Mouse (Mus musculus): Measurements from ENCODE around the gene Nell1.

The Nell1 gene

DNA sequence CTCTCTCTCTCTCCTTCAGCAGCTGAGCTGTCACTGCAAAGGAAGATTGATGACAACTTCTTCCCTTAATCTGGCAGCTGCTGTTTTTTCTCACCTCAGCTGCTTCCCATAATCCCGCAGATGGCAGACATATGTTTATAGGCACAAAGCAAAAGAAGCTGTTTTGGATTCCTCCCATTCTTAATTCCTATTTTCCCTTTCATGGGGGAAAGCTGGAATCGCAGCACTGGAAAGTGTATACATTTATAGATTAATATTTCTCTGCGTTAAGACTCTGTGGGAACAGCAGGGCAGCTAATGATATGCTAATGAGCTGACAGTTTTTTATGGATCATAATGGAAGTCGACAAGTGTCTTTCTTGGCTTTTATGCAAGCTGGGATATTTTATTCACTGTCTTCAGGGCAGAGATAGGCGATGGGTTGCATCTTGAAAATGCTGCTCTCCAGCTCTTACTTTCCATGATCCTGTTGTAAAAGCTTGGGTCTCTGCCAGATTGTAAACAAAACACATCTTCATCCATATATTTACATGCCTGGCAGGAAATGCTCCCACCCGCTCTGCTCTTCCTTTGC lies 236.1 kb downstream of the Nell1 start:
- in situ Hi-C loops (cut with MboI; ENCODE audit: low pct_unique_long_range_greater_than_20kb in 1 of 2, low sequenced_read_pairs in 2 of 2, unreplicated experiment in 1 of 2): no loop called here

DNA sequence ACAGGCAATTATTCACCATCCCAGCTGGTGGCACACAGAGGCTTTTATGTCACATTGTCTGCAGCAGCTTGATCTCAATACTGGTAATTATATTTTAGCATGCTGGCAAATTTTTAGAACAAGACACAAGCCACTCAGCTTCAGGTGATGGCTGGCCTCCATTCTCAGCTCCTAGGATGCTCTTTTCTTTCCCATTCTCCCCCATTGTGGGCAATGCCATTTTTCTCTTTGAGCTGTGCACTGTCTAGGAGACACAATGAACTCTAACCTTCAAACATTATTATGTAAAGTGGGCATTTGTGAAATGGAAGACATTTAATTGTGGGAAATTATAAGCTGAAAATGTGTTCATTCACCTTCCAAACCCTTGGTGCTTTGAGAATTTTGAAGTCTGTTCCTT lies 247.2 kb downstream of the Nell1 start:
- in situ Hi-C loops (cut with MboI; ENCODE audit: low pct_unique_long_range_greater_than_20kb in 1 of 2, low sequenced_read_pairs in 2 of 2, unreplicated experiment in 1 of 2): no loop called here

DNA sequence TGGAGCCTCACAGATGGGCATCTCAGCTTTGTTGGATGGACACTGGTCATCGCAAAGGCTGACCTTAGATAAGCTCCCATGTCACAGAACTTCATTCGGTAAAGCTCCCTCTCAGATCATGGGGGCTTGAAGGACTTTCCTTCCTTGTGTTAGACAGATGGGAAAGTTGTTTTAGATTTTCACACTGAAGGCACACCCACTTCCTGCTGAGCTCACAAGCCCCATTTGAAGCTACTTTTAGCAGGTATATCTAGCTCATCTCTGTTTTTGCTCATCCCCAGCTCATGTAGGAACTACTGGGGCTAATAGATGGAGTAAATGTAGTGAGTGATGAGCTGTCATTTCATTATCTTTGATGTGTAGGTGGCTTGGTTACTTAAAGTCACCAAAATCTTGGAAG lies 252.0 kb downstream of the Nell1 start:
- in situ Hi-C loops (cut with MboI; ENCODE audit: low pct_unique_long_range_greater_than_20kb in 1 of 2, low sequenced_read_pairs in 2 of 2, unreplicated experiment in 1 of 2): no loop called here

DNA sequence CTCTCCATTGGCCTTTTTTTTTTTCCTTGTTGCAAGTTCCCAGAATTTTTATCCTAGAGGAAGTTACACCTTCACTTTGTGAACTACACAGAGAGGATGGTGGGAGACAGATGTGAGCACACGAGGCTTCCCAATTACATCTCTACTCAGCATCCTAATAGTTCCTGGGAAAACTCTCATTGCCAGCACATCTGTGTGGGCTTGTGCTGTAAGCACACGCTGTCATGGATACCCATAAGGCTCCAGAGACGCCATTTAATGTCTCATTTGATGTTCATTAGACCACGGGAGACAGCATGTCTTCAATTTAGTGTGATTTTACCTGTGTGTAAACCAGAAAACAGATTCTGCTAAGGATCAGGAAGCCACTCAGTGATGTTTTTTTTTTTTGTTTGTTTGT lies 253.6 kb downstream of the Nell1 start:
- in situ Hi-C loops (cut with MboI; ENCODE audit: low pct_unique_long_range_greater_than_20kb in 1 of 2, low sequenced_read_pairs in 2 of 2, unreplicated experiment in 1 of 2): no loop called here

DNA sequence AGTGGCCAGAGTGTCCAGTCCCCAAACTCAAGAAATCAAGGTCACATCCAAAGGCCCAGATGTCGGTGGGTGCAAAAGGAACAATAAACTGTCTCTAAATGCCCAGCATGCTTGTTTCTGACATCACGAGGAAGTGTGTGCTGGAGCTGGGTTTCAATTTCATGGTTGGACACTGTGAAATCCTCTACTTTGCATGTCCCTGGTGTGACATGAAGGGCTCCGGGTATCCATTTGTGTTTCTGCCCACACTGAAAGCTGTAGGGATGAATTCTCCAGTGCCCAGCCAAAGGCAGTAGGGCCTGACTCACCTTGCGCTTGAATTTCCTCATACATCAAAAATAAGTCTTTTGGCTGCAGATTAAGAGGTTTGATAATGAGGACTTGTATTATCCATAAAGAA lies 266.5 kb downstream of the Nell1 start:
- in situ Hi-C loops (cut with MboI; ENCODE audit: low pct_unique_long_range_greater_than_20kb in 1 of 2, low sequenced_read_pairs in 2 of 2, unreplicated experiment in 1 of 2): no loop called here

DNA sequence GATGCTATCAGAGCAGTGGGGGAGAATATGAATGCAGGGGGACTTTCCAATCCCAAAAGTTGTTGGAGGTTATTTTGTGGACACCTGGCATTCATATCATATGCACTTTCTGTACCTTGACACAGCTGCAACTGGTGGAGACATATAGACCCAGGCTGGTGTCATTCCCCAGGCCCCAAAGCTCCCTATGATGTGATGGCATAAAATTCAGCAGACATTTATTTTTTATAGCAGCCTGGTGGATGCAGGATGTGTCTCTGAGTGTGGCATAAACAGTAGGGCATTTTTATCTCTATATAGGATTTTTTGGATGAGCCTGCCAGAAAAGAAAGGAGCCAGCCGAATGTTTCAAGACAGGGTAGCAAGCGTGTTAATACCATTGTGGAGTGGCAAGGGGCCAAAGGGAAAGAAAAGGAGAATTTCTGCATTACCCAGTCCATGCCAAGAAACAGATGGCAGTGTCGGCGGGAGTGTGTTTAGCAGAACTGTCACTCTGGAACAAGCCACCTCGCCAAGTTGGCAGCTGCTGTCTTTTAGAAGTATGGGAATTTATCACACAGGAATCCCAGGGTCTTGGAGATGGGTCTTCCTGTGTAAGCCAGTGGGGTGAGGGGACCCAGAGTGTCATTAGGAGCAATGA lies 267.1 kb downstream of the Nell1 start:
- in situ Hi-C loops (cut with MboI; ENCODE audit: low pct_unique_long_range_greater_than_20kb in 1 of 2, low sequenced_read_pairs in 2 of 2, unreplicated experiment in 1 of 2): no loop called here

DNA sequence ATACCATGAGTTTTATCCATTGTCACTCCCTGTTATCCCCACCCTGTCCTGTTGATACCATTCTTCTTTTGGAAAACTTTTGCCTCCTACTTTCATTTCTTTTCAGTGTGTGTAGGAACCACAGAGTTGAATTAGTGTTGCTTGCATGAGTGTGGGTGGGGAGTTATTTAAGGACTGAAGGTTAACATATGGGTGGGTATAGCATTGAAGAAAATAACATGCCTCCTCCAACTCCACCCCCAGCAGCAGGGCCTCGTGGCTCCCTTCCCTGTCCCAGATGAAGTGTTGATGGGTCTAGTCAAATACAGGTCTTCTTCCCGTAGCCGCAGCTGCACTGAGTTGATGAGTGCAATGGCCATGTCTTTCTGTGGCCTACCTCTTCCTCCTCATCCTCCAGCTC lies 278.5 kb downstream of the Nell1 start:
- in situ Hi-C loops (cut with MboI; ENCODE audit: low pct_unique_long_range_greater_than_20kb in 1 of 2, low sequenced_read_pairs in 2 of 2, unreplicated experiment in 1 of 2): no loop called here

DNA sequence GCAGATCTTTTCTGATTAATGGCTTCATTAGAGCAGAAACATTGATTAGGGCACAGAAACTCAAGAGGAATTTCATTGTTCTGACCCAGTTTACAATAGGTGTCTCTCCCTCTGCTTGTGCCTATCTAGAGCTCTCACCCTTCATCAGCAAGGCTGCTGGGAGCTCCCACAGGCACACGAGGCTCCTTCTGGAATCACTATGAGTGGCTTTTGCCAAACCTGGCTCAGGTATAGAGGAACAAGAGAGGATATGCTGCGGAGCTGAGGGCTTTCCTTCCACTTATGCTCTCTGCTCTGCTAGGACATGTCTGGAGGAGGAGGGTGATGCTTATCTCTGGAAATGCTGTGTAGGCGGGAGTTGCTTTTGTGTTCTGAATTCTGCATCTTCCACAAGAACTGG lies 285.4 kb downstream of the Nell1 start:
- in situ Hi-C loops (cut with MboI; ENCODE audit: low pct_unique_long_range_greater_than_20kb in 1 of 2, low sequenced_read_pairs in 2 of 2, unreplicated experiment in 1 of 2): no loop called here

DNA sequence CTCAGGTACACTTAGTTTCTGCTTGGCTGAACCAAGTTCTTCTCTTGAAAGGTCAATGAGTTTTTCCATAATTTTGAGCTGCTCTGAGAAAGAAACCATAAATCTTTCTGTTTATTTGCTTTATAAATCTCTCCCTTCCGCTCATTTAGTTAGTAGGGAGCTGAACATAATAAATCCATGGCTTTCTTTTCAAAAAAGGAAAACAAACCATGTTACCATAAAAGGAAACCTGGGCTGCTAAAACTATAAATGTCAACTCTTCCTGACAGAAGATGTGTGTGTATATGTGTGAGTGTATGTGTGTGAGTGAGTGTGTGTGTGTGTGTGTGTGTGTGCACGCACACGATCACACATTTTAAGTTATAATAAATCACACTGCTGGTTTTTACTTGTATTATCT lies 320.8 kb downstream of the Nell1 start:
- in situ Hi-C loops (cut with MboI; ENCODE audit: low pct_unique_long_range_greater_than_20kb in 1 of 2, low sequenced_read_pairs in 2 of 2, unreplicated experiment in 1 of 2): no loop called here

DNA sequence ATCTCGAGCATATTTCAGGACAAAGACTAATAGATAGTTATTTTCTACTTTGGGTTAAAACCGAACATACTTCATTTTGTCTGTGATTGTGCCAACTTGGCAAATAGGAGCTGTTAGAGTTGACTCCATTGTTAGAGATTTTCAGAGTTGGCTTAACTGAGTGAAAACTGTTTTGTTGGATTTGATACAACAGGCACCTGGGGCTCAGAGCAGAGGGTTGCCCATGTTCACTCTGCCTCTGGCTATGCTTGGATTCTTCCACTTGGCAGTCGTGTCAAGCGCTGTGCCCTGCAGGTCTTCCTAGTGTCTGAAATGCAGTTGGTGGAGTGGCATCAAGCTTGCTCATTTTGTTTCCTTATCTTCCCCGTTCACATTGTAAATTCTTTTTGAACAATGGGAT lies 363.6 kb downstream of the Nell1 start:
- in situ Hi-C loops (cut with MboI; ENCODE audit: low pct_unique_long_range_greater_than_20kb in 1 of 2, low sequenced_read_pairs in 2 of 2, unreplicated experiment in 1 of 2): no loop called here

DNA sequence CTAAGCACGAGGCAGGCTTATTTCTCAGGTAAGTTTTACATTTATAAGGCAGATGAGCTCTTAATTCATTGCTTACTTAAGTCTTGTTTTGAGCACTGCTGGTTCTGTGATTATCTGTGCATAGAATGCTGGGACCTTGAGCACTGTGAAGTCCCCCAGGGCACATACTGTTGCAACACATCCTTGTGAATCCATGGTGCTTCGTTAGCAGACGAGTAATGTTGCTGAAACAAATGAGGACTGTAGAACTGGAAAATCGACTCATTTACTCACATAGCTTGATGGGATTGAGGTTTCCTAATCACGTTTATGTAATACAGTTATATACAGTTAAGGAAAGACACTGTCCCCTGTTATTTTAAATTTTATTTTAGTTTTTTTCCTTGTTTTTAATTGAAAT lies 364.1 kb downstream of the Nell1 start:
- in situ Hi-C loops (cut with MboI; ENCODE audit: low pct_unique_long_range_greater_than_20kb in 1 of 2, low sequenced_read_pairs in 2 of 2, unreplicated experiment in 1 of 2): no loop called here

DNA sequence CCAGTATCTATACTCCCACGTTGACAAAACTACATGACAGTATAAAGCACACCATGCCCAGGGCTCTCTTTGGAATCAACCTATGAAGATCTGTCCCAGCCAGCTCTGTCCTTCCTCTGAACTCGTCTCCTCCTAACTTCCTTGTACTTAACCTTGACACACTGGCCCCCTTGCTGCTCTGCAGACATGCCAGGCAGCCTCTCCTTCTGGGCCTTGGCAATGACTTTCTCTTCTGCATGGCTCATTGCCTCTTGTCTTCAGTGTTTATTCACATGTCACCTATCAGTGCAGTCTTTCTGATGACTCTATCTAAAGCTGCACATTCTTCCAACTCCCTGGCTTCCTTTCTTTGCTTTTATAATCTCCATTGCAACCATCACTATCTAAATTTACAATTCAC lies 376.9 kb downstream of the Nell1 start:
- in situ Hi-C loops (cut with MboI; ENCODE audit: low pct_unique_long_range_greater_than_20kb in 1 of 2, low sequenced_read_pairs in 2 of 2, unreplicated experiment in 1 of 2): no loop called here

DNA sequence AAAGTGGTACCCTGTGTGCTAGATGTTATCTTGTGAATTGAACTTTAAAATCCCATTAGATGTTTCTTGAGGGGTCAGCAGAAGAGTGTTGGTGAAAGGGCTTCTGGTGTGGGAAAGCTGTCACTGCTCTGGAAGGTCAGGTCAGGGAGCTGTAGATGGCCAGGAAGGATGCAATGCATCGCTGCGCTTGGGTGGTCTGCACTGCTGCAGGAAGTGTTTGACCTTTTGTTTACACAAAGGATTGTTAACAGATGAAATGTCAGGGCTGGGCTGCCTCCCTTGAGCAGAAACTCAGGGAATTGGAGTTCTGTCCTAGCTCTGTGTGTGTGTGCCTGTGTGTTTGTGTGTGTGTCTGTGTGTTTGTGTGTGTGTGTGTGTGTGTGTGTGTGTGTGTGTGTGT lies 382.5 kb downstream of the Nell1 start:
- in situ Hi-C loops (cut with MboI; ENCODE audit: low pct_unique_long_range_greater_than_20kb in 1 of 2, low sequenced_read_pairs in 2 of 2, unreplicated experiment in 1 of 2): no loop called here

DNA sequence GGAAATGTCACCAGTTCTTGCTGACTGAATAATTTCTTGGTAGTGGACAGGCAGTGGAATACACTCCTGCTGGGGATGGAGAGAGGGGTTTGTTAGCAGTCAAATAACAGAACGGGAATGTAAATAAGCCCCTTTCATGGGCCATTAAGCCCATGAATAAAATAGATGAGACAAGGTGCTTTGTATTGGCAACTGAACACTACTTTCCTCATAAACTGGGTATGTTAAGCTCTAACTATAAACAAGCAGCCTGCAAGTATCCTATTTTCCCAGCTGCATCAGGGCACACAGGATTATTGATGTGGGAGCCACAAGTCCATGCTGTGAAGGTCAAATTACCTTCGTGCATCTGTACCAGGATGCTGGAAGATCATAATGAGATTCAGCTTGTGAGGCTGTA lies 387.4 kb downstream of the Nell1 start:
- in situ Hi-C loops (cut with MboI; ENCODE audit: low pct_unique_long_range_greater_than_20kb in 1 of 2, low sequenced_read_pairs in 2 of 2, unreplicated experiment in 1 of 2): no loop called here

DNA sequence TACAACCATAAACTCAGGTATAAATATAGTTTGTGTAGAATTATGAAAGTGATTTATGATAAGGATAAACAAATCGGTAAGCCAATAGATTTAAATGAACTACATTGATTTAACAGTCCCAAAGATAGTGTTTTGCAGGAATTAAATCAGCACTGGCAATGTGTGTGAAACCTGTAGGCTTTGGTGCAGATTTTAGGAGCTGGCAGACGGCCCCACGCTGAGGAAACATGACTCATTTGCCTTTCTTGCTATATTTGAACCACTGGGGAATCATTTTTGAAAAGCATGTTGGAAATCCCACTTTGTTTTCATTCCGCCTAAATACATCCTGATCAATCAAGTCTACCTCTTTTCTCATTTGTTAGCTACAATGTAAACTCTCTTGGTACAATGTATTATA lies 400.2 kb downstream of the Nell1 start:
- in situ Hi-C loops (cut with MboI; ENCODE audit: low pct_unique_long_range_greater_than_20kb in 1 of 2, low sequenced_read_pairs in 2 of 2, unreplicated experiment in 1 of 2): no loop called here

DNA sequence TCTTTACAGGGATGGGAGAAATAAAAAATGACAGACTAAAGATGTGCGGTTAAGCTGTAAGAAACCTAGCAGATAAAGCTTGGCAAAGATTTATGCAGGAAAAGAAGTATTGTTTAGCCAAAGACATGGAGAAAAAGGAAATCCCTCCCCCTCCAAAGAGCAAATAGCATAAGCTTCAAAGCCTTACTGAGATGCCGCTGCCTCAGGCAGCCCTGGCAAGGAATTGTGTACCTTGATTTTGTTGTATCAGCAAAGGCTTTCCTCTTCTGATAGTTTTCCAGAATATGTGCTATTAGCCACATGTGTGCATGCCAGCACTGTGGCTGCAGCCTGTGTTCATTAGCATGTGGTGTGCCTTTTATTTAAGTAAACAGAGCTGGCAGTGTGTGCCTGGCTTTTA lies 435.8 kb downstream of the Nell1 start:
- in situ Hi-C loops (cut with MboI; ENCODE audit: low pct_unique_long_range_greater_than_20kb in 1 of 2, low sequenced_read_pairs in 2 of 2, unreplicated experiment in 1 of 2): no loop called here

DNA sequence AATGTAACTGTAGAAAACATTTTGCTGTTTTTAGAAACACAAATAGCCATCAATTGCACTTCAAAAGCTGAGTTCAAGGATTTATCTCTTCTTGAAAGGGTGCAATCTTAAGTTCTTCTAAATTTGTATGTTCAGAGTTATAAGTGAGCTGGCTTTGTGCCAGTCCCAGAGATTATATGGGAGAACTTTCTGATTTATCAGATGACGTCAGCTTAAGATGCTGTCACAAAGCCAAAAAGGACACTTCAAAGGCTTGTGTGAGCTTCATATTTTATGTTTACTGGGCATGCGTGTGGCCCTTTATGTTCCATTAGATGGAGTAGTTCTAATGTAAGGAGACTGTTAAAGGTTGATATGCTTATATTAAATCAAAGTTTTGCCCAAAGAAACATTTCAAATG lies 445.3 kb downstream of the Nell1 start:
- in situ Hi-C loops (cut with MboI; ENCODE audit: low pct_unique_long_range_greater_than_20kb in 1 of 2, low sequenced_read_pairs in 2 of 2, unreplicated experiment in 1 of 2): no loop called here

DNA sequence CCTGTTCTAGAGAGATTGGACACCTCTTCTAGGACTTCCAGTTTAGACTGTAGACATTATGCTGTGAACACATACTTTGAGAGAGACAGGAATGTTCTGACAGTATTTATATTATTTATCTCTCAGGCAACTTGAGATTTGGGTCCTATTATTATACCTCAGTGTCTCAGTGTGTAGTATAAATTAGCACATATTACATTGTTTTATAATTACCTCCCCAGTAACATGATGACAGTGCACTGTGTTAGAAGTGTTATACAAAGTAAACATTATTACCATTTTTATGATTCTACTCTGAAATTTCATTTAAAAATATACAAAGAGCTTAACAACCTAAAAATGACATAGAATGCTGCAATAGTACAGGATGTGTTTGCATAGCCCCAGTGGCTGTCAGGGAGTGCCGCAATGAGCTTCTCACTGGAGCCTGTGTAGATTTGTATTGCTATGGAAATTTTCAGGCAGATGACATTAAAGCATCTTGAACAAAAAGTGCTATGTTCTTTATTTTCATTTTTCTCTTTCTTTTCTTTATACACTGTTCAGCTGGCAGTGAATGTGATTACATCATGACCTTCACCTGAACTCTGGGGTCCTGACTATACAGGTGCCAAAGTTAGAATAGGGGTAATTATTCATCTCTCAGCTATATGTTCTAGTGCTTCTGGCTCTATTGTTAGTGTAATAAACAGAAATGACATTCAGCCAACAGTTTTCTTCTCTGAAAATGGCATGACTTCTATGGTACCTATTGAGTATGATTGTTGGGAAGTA lies 447.9 kb downstream of the Nell1 start:
- in situ Hi-C loops (cut with MboI; ENCODE audit: low pct_unique_long_range_greater_than_20kb in 1 of 2, low sequenced_read_pairs in 2 of 2, unreplicated experiment in 1 of 2): no loop called here

DNA sequence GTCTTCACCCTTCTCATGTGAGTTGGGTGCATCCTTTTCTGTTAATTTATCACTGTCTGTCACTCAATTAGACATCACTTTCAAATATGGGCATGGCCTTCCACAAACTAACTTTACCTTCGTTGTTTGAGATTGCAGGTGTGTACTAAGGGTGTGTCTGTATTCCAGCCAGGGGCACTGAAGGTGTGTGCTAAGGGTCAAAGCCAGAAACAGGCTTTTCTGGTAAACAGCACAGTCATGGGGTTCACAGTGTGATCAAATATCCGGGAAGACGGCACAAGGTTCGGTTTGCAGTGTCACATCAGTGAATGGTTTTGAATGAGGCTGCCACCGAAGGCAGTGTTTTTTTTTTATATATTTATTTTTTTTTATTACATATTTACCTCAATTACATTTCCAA lies 455.1 kb downstream of the Nell1 start:
- in situ Hi-C loops (cut with MboI; ENCODE audit: low pct_unique_long_range_greater_than_20kb in 1 of 2, low sequenced_read_pairs in 2 of 2, unreplicated experiment in 1 of 2): no loop called here

DNA sequence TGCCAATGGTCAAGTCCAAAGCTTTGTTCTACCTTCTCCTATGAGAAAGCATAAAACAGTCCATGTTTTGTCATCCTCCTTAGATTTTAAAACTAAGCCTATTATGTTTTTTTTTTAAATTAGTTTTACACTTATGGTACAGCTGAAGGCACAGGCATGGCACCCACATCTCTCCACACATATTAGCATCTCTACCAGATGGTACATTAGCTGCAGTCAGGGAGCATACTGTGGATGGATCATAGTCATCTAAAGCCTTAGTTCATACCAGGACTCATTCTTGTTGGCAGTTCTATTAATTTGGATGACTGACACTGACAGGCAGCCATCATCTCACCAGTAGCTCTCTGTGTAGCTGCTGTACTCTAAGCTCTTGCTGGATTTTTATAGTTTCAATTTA lies 466.6 kb downstream of the Nell1 start:
- in situ Hi-C loops (cut with MboI; ENCODE audit: low pct_unique_long_range_greater_than_20kb in 1 of 2, low sequenced_read_pairs in 2 of 2, unreplicated experiment in 1 of 2): no loop called here

Measured in mouse embryonic stem cell (cell line).